Mouse (Mus musculus): ENCODE measurements at regions not wholly inside any gene's neighbourhood (a gene's known extent, or its start where the extent isn't known, plus 50 kb on each side); places are given as distances from the start of the nearest gene placed in this dataset.
A peak's percentile ranks its signal among the peaks of the same experiment; 100 is the strongest.

DNA sequence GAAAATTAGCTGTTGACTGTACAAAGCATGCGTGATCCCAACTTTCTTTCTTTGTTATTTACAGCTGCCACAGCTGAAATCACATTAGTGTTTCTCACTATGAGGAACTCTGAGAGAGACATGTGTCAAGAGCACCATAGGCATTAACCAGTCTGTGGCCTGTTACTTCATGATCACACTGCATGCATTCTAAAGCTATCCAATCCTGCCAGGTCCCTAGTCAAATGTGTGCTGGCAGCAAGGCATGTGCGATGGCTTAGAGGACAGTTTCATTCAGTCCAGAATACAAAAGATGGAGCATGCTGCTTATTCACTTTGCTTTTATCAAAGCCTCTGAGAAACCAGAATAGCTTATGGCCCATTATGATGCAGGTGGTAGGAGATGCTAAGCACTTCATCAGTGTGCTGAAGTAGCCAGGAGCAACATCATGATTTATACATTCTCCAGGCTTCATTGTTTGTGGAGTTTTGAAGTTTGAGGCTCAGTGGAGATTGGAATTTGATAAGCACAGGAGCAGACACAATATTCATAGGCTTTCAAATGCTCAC is 882.9 kb upstream of the Lrrn3 start:
- Histone ChIP-seq H3K27me3 (replicated peaks; ENCODE audit: control insufficient read depth, insufficient read depth, low read length) (no peaks in the 10 kb centered on the region), H3K4me2 (ENCODE audit: low read length) (no peak overlapping the region), H3K4me1 (replicated peaks; ENCODE audit: control insufficient read depth, insufficient read depth, low read length) (0 out of 2 replicates have a peak, but pooled peaks cover 3% of the 10 kb centered on the region)

DNA sequence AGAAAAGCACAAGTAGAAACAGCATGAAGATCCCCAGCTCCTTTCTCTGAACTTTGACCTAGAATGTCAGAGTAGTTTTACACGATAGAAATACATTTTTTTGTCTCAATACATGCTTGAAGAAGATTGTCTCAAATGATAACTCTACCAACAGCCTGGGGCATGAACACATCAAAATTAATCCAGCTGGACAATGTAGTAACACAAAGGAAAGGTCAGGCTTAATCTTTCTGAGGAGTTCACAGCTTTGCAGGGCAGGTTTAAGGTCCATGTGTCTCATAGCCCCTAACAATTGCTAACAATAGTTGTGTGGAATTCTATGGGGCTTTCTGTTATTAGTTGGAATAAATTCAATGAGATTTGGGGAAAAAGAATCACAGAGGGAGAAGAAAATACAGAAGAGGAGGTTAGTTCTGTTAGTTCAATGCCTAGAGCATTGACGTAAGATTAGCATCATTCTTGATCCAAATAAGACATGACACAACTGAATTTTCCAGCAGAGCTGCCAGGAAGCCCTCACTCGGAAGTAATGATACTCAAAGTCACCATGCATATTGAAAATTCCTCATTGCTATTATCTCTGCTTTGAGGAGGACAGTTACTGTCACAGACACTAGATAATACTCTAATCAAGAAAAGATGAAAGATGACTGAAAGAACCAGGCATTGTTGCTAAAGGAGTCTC is 852.9 kb upstream of the Lrrn3 start:
- Histone ChIP-seq H3K4me3 (replicated peaks; ENCODE audit: low read length) (no peak overlapping the region), H3K9me3 (ENCODE audit: control insufficient read depth, low read length) (no peaks in the 10 kb centered on the region), H3K4me1 (replicated peaks; ENCODE audit: control insufficient read depth, insufficient read depth, low read length) (no peaks in the 10 kb centered on the region), H3K36me3 (ENCODE audit: control insufficient read depth, insufficient read depth) (no peaks in the 10 kb centered on the region), H3K4me2 (ENCODE audit: low read length) (no peak overlapping the region), H3K27me3 (replicated peaks; ENCODE audit: control insufficient read depth, insufficient read depth, low read length) (no peaks in the 10 kb centered on the region), H3K27ac (ENCODE audit: low read length) (no peak overlapping the region), H3K9ac (replicated peaks; ENCODE audit: low read depth, low read length) (no peak overlapping the region)
- 74% methylated on average over 3 of the region's 3 CpGs for WGBS
- no peak for ATAC-seq

More for the DNA sequence above, 882.9 kb upstream of the Lrrn3 start:
- Histone ChIP-seq H3K4me3 (replicated peaks; ENCODE audit: low read length) (no peak overlapping the region), H3K36me3 (ENCODE audit: control insufficient read depth, insufficient read depth) (no peaks in the 10 kb centered on the region), H3K9ac (replicated peaks; ENCODE audit: low read depth, low read length) (no peak overlapping the region), H3K9me3 (ENCODE audit: control insufficient read depth, low read length) (no peaks in the 10 kb centered on the region), H3K27ac (ENCODE audit: low read length) (no peak overlapping the region)
- peak; percentile 72; the same call in 1 of the 2 replicates for ATAC-seq
- WGBS: 49% methylated on average over 2 of the region's 2 CpGs

DNA sequence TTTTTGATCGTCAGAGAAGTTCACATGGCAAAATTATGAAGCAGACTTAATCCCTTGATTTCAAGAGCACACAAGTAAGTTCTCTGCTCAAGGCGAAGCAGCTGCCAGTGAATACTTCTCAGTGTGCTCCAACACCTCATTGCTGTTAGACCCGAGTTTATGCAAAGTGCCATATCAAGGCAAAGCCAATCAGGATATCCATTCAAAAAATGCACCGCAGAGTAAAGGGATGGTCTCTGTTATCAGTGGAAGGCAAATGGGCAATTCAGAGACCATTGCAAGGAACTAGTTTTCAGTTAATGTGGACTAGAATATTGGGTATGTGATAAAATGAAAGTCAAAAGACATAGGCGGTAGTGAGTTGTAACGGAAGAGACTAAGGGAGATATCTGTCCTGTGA is 820.2 kb upstream of the Lrrn3 start:
- 83% methylated on average over 6 of the region's 6 CpGs for WGBS
- Histone ChIP-seq H3K36me3 (ENCODE audit: control insufficient read depth, insufficient read depth) (no peaks in the 10 kb centered on the region), H3K4me1 (replicated peaks; ENCODE audit: control insufficient read depth, insufficient read depth, low read length) (no peaks in the 10 kb centered on the region), H3K27me3 (replicated peaks; ENCODE audit: control insufficient read depth, insufficient read depth, low read length) (no peaks in the 10 kb centered on the region), H3K4me3 (replicated peaks; ENCODE audit: low read length) (no peak overlapping the region), H3K27ac (ENCODE audit: low read length) (no peak overlapping the region), H3K9ac (replicated peaks; ENCODE audit: low read depth, low read length) (no peak overlapping the region), H3K4me2 (ENCODE audit: low read length) (no peak overlapping the region), H3K9me3 (ENCODE audit: control insufficient read depth, low read length) (no peaks in the 10 kb centered on the region; the same call in 1 of the 2 replicates)
- ATAC-seq: no peak

DNA sequence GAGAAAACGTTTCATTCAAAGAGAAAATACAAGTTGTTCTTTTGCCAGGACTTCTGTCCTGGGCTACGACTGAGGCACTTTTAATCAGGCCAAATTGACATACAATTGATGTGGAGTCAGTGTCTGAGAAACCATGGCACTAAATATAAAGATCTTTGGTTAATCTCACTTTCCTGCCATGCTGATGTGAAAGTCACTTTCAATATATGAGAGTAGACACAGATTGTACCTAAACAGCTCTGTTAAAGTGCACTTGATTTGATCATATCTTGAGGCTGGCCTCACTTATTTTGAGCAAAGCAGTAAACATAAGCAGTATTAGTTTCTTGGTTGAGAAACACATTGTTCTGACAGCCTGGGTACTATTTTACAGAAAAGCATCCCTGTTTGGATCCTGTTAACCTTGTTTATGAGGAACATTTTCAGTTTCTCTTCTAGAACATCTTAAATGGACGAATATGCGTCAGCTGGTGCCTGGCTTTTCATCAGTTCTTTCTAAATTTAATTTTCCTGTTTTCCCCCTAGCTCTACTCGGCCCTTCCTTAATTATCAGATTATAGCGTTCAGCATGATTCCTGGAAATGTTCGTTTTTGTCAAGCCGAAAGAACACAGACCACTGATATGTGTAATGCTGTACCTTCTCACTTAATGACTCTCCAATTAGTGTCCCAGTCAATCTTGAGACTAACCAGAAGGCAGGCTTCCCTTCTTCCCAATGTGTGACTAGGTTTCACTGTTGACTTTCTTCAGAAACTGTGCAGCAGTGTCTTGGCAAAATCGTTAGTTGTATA is 791.2 kb upstream of the Lrrn3 start:
- Histone ChIP-seq H3K27me3 (replicated peaks; ENCODE audit: control insufficient read depth, insufficient read depth, low read length) (no peaks in the 10 kb centered on the region), H3K4me1 (replicated peaks; ENCODE audit: control insufficient read depth, insufficient read depth, low read length) (no peaks in the 10 kb centered on the region), H3K9ac (replicated peaks; ENCODE audit: low read depth, low read length) (no peak overlapping the region), H3K4me3 (replicated peaks; ENCODE audit: low read length) (no peak overlapping the region), H3K36me3 (ENCODE audit: control insufficient read depth, insufficient read depth) (no peaks in the 10 kb centered on the region), H3K4me2 (ENCODE audit: low read length) (no peak overlapping the region), H3K27ac (ENCODE audit: low read length) (no peak overlapping the region), H3K9me3 (ENCODE audit: control insufficient read depth, low read length) (no peaks in the 10 kb centered on the region)
- WGBS: 78% methylated on average over 9 of the region's 9 CpGs
- ATAC-seq: no peak

GRCm38 (mm10) chr12:42250410-42250809 is 764.2 kb upstream of the Lrrn3 start:
- no peak overlapping the region for H3K4me3 ChIP-seq (replicated peaks; ENCODE audit: low read length)
- H3K4me1 ChIP-seq (replicated peaks; ENCODE audit: control insufficient read depth, insufficient read depth, low read length): no peaks in the 10 kb centered on the region
- H3K27me3 ChIP-seq (replicated peaks; ENCODE audit: control insufficient read depth, insufficient read depth, low read length): no peaks in the 10 kb centered on the region
- no peak overlapping the region for H3K27ac ChIP-seq (ENCODE audit: low read length)
- H3K36me3 ChIP-seq (ENCODE audit: control insufficient read depth, insufficient read depth): no peaks in the 10 kb centered on the region
- ATAC-seq: no peak
- no peak overlapping the region for H3K9ac ChIP-seq (replicated peaks; ENCODE audit: low read depth, low read length)
- no peak overlapping the region for H3K4me2 ChIP-seq (ENCODE audit: low read length)
- H3K9me3 ChIP-seq (ENCODE audit: control insufficient read depth, low read length): no peaks in the 10 kb centered on the region

DNA sequence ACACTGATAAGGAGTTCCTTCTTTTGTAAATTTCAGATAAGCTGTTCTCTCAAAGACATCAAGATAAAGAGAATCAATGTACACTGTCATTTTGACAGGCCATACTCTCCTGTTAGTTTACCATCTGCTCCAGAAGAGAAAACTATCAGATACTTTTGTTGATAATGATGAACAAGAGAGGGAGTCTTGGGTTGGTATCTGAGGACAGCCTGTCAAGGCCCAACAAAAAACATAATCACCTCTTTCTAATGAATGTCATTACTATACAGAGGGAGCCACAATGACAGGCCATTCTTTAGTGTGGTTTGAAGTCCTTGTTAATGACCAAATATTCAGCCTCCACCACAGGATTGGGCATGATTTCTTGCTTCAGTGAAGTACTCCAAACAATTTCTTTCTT is 743.0 kb upstream of the Lrrn3 start:
- Histone ChIP-seq H3K4me3 (replicated peaks; ENCODE audit: low read length) (no peak overlapping the region), H3K27ac (ENCODE audit: low read length) (no peak overlapping the region), H3K27me3 (replicated peaks; ENCODE audit: control insufficient read depth, insufficient read depth, low read length) (no peaks in the 10 kb centered on the region), H3K4me2 (ENCODE audit: low read length) (no peak overlapping the region), H3K4me1 (replicated peaks; ENCODE audit: control insufficient read depth, insufficient read depth, low read length) (no peaks in the 10 kb centered on the region), H3K36me3 (ENCODE audit: control insufficient read depth, insufficient read depth) (no peaks in the 10 kb centered on the region), H3K9ac (replicated peaks; ENCODE audit: low read depth, low read length) (no peak overlapping the region), H3K9me3 (ENCODE audit: control insufficient read depth, low read length) (no peaks in the 10 kb centered on the region)
- ATAC-seq: peak; percentile 81

DNA sequence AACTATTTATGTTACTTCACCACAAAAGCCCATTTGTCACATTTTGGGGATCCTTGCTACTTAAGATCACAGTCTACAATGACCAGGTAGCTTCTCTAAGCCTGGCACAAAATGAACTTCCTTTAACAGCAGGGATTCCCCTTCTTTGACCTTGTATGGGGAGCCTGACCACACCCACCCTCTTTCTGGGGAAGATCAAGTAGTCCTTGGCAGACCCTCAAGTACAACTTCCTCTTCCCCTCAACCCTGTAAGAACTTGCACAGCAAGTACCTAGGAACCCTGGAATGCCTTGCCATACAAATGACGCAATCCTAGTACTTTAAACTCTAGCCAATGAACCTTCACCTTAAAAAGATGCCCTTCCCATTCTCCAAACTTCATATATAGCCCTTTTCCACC is 695.4 kb upstream of the Lrrn3 start:
- Histone ChIP-seq H3K4me3 (replicated peaks; ENCODE audit: low read length) (no peak overlapping the region), H3K9me3 (ENCODE audit: control insufficient read depth, low read length) (no peaks in the 10 kb centered on the region), H3K9ac (replicated peaks; ENCODE audit: low read depth, low read length) (no peak overlapping the region), H3K36me3 (ENCODE audit: control insufficient read depth, insufficient read depth) (no peaks in the 10 kb centered on the region), H3K27ac (ENCODE audit: low read length) (no peak overlapping the region), H3K4me2 (ENCODE audit: low read length) (no peak overlapping the region), H3K4me1 (replicated peaks; ENCODE audit: control insufficient read depth, insufficient read depth, low read length) (no peaks in the 10 kb centered on the region), H3K27me3 (replicated peaks; ENCODE audit: control insufficient read depth, insufficient read depth, low read length) (no peaks in the 10 kb centered on the region)
- no peak for ATAC-seq
- WGBS: 82% methylated on average over 1 of the region's 1 CpGs

DNA sequence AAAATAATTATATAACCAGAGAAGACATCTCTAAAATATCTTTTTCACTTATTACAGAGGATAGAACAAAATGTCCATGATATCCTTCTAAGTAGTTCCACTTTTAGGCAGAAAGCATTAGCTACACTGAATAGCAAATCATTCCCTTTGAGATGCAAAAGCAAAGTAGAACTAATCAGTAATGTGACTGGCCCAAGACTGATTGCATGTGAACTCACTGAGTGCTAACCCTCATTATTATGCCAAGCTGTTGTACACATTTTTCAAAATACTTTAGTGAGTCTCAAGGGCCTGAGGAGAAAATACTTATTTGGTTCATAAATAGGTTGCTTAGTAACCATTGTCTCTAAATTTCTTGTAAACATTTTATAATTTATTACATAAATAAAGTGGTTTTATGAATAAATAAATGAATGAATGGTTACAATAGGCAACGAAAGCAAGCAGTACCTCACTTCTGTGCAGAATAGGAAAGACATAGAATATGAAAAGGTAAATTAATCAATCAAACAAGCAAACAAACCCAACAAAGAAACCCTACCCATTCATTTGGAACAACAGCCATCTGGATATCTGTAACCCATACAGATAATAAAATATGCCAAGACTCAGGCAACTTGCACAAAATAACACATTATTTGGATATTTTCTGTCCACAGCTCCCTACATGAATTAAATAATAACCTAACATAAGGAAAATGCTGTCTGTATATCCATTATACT is 693.9 kb upstream of the Lrrn3 start:
- Histone ChIP-seq H3K27me3 (replicated peaks; ENCODE audit: control insufficient read depth, insufficient read depth, low read length) (no peaks in the 10 kb centered on the region), H3K9ac (replicated peaks; ENCODE audit: low read depth, low read length) (no peak overlapping the region), H3K4me1 (replicated peaks; ENCODE audit: control insufficient read depth, insufficient read depth, low read length) (no peaks in the 10 kb centered on the region), H3K36me3 (ENCODE audit: control insufficient read depth, insufficient read depth) (no peaks in the 10 kb centered on the region), H3K4me3 (replicated peaks; ENCODE audit: low read length) (no peak overlapping the region), H3K27ac (ENCODE audit: low read length) (no peak overlapping the region), H3K4me2 (ENCODE audit: low read length) (no peak overlapping the region), H3K9me3 (ENCODE audit: control insufficient read depth, low read length) (no peaks in the 10 kb centered on the region)
- ATAC-seq: peak; percentile 87
- WGBS: 21% methylated on average over 1 of the region's 1 CpGs

- WGBS: 81% methylated on average over 4 of the region's 4 CpGs
- H3K9ac ChIP-seq (replicated peaks; ENCODE audit: low read depth, low read length): no peak overlapping the region
- no peaks in the 10 kb centered on the region for H3K36me3 ChIP-seq (ENCODE audit: control insufficient read depth, insufficient read depth)
- peak; percentile 43 for ATAC-seq
- H3K9me3 ChIP-seq (ENCODE audit: control insufficient read depth, low read length): no peaks in the 10 kb centered on the region
- no peaks in the 10 kb centered on the region for H3K27me3 ChIP-seq (replicated peaks; ENCODE audit: control insufficient read depth, insufficient read depth, low read length)
- H3K4me3 ChIP-seq (replicated peaks; ENCODE audit: low read length): no peak overlapping the region
- no peaks in the 10 kb centered on the region for H3K4me1 ChIP-seq (replicated peaks; ENCODE audit: control insufficient read depth, insufficient read depth, low read length)
- H3K4me2 ChIP-seq (ENCODE audit: low read length): no peak overlapping the region
- H3K27ac ChIP-seq (ENCODE audit: low read length): no peak overlapping the region
Measured at GRCm38 (mm10) chr12:42147971-42148370, 661.7 kb upstream of the Lrrn3 start.

Data from forebrain, embryonic 16.5 days (tissue).